In the genomic region with DNA sequence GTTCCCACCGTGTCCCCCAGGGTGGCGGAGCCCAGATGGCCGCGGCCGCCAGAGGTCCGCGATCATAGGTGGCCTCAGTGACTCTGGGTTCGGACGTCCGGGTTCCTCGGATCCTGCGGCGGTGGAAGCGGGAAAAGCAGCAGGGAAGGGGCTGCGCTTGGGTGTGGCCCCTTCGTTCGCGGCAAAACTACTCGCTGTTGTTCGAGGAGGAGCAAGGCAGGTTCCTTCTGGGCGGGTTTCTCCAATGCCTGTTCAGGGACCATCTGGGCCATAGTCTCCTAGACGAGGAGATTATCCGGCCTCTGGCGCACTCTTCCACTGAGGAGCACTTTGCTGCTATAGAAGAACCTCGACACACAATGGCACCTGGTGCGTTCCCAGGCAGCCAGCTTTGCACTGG, we compare ENCODE assay signal across 11 mouse cellular contexts. TPM values are rescaled to one million over a fixed set of nuclear protein-coding genes. Genes with fewer than 3 reads are reported as not detected.
A peak's percentile ranks its signal among the peaks of the same experiment; 100 is the strongest.
DNase-seq lines count a peak whose midpoint lies in the region; ATAC-seq and TF ChIP-seq lines count a peak whose summit lies in the region.
"Had no signal": no experiment of that assay in that cellular context is flagged by ENCODE, and none has a peak within 500 bp of the region (broad histone marks: within the 10 kb centered on the region; RNA-seq: fewer than 3 reads in every experiment).

No protein-coding gene starts in this region.

- peaks cover 90% of the 10 kb centered on the region for H3K27me3 ChIP-seq in heart, postnatal 0 days (ENCODE audit: control insufficient read depth, insufficient read depth, low read length)
- H3K27me3 ChIP-seq in forebrain, embryonic 12.5 days: peaks cover 92% of the 10 kb centered on the region
- peaks cover 95% of the 10 kb centered on the region for H3K27me3 ChIP-seq in liver, embryonic 15.5 days
- H3K27me3 ChIP-seq: CH12.LX had no signal

- no peak for TF ChIP-seq CTCF in heart, postnatal 0 days (IDR thresholded peaks at IDR 0.05; ENCODE audit: low read depth)
- no peak for TF ChIP-seq CTCF in lung, adult 2 months (IDR thresholded peaks at IDR 0.05; ENCODE audit: insufficient read depth, low read length)

- TF ChIP-seq EP300 in heart, postnatal 0 days (IDR thresholded peaks at IDR 0.05; ENCODE audit: low read depth): no peak

- H3K4me3 ChIP-seq in heart, postnatal 0 days (ENCODE audit: low read depth, low read length): 0 out of 2 replicates have a peak overlapping the region, but pooled peaks have one; percentile 7
- H3K4me3 ChIP-seq in forebrain, embryonic 12.5 days (replicated peaks): peak overlapping the region; percentile 20
- H3K4me3 ChIP-seq in liver, embryonic 15.5 days (replicated peaks): peak overlapping the region; percentile 28; the same call in 1 of the 2 replicates
- no peak overlapping the region for H3K4me3 ChIP-seq in lung, adult 2 months (replicated peaks; ENCODE audit: extremely low read depth, low read depth, low read length)

- H3K4me2 ChIP-seq in heart, postnatal 0 days (ENCODE audit: low read depth, low read length): no peak overlapping the region
- peak overlapping the region; percentile 38 for H3K4me2 ChIP-seq in forebrain, embryonic 12.5 days
- H3K4me2 ChIP-seq in liver, embryonic 15.5 days: peak overlapping the region; percentile 52

- under 1% methylated on average over 26 of the region's 26 CpGs for WGBS in heart, postnatal 0 days
- WGBS in forebrain, embryonic 12.5 days: under 1% methylated on average over 26 of the region's 26 CpGs
- WGBS in liver, embryonic 15.5 days (ENCODE audit: insufficient replicate concordance): 3% methylated on average over 26 of the region's 26 CpGs
- WGBS in lung, adult 2 months: 3% methylated on average over 26 of the region's 26 CpGs

- no peak overlapping the region for H3K27ac ChIP-seq in heart, postnatal 0 days (ENCODE audit: low read depth)
- H3K27ac ChIP-seq in forebrain, embryonic 12.5 days: no peak overlapping the region
- no peak overlapping the region for H3K27ac ChIP-seq in liver, embryonic 15.5 days (replicated peaks)

- no peak for DNase-seq in heart, postnatal 0 days (ENCODE audit: low spot score)
- DNase-seq in heart, postnatal 4 days: no peak
- peak; percentile 79 for DNase-seq in R1 (ENCODE audit: low read depth, low spot score)
- no peak for DNase-seq in adrenal gland, postnatal 36 days
- no peak for DNase-seq in lung, adult 2 months
- no peak for DNase-seq in layer of hippocampus, postnatal 10 days (ENCODE audit: low spot score in 2 of 2)

- 0 out of 2 replicates have a peak, but pooled peaks cover 4% of the 10 kb centered on the region for H3K4me1 ChIP-seq in heart, postnatal 0 days (ENCODE audit: control insufficient read depth, insufficient read depth)
- H3K4me1 ChIP-seq in forebrain, embryonic 12.5 days: peaks cover 16% of the 10 kb centered on the region
- H3K4me1 ChIP-seq in liver, embryonic 15.5 days (replicated peaks): peaks cover 21% of the 10 kb centered on the region
- 0 out of 2 replicates have a peak, but pooled peaks cover 4% of the 10 kb centered on the region for H3K4me1 ChIP-seq in lung, adult 2 months (ENCODE audit: control insufficient read depth, insufficient read depth, low read length)

- no peak overlapping the region for H3K9ac ChIP-seq in heart, postnatal 0 days (replicated peaks; ENCODE audit: low read depth, low read length)
- H3K9ac ChIP-seq in forebrain, embryonic 12.5 days: no peak overlapping the region
- no peak overlapping the region for H3K9ac ChIP-seq in liver, embryonic 15.5 days

- no peaks in the 10 kb centered on the region for H3K36me3 ChIP-seq in heart, postnatal 0 days (replicated peaks; ENCODE audit: control insufficient read depth, insufficient read depth, low read length)
- H3K36me3 ChIP-seq in forebrain, embryonic 12.5 days (replicated peaks): no peaks in the 10 kb centered on the region
- H3K36me3 ChIP-seq in liver, embryonic 15.5 days (replicated peaks): no peaks in the 10 kb centered on the region

- no peak for TF ChIP-seq POLR2A in lung, adult 2 months (IDR thresholded peaks at IDR 0.05; ENCODE audit: borderline replicate concordance, extremely low read depth, low read depth, low read length)

- no peak for ATAC-seq in heart, postnatal 0 days (ENCODE audit: insufficient read depth, low read depth)
- ATAC-seq in forebrain, embryonic 12.5 days (ENCODE audit: low FRiP score): no peak
- no peak for ATAC-seq in liver, embryonic 15.5 days (ENCODE audit: insufficient read depth)

- H3K9me3 ChIP-seq in heart, postnatal 0 days (replicated peaks; ENCODE audit: control insufficient read depth, low read length): no peaks in the 10 kb centered on the region
- no peaks in the 10 kb centered on the region for H3K9me3 ChIP-seq in forebrain, embryonic 12.5 days
- H3K9me3 ChIP-seq in liver, embryonic 15.5 days (replicated peaks): no peaks in the 10 kb centered on the region

RNA-seq across cellular contexts. Expression of gene BC107364, which starts 47.7 kb away (rescaled TPM):
- not detected in 2 replicates for total RNA-seq in heart, postnatal 0 days (2014; rRNA removed; ENCODE audit: low replicate concordance)
- polyA plus RNA-seq in heart, postnatal 0 days (2015; fragmentation: Nextera tagmentation; extraction: Ambion mirVana): 0.40 and 0.41 TPM in 2 replicates
- total RNA-seq in heart, postnatal 4 days (2021): under 1 TPM in 1 of 2 experiments, not detected in 1; 0.50 TPM
- polyA plus RNA-seq in forebrain, embryonic 12.5 days (2016; fragmentation: Nextera tagmentation; extraction: Ambion mirVana): not detected in 2 replicates
- not detected in 2 replicates for polyA plus RNA-seq in liver, embryonic 15.5 days (2015; fragmentation: Nextera tagmentation; extraction: Ambion mirVana)
- total RNA-seq in adrenal gland, postnatal 36 days (2021): not detected
- polyA plus RNA-seq in lung, adult 2 months (2012; rRNA removed): not detected in 2 replicates
- not detected for total RNA-seq in layer of hippocampus, postnatal 10 days (2021)
- total RNA-seq: left cerebral cortex, postnatal 14 days had no signal
- polyA plus RNA-seq: brain, embryonic 14.5 days had no signal
